Comparison of ENCODE assay signal across 1 mouse cellular context in genomic region chr11:75348199-75348889, GRCm38 (mm10).
TF ChIP-seq lines count a peak whose summit lies in the region.

Rpa1 (minus strand) TSS chr11:75348324.
Smyd4 (plus strand) TSS chr11:75348433.

TF ChIP-seq in MEL, 35 proteins besides CTCF, POLR2A, EP300 and RAD21 (continued from another document):
- no peak for TF ChIP-seq JUND (IDR thresholded peaks at IDR 0.05; ENCODE audit: low read depth, low read length)
- TF ChIP-seq ZKSCAN1 (IDR thresholded peaks at IDR 0.05; ENCODE audit: low read depth, low read length), result no peak
- TF ChIP-seq GABPA (IDR thresholded peaks at IDR 0.05; ENCODE audit: low read depth, low read length), result no peak
- peak; percentile 95 for TF ChIP-seq MXI1 (IDR thresholded peaks at IDR 0.05; ENCODE audit: low read depth, low read length)
- peak; percentile 62 to 89; a peak in 3 of 4 replicates for TF ChIP-seq USF2 (IDR thresholded peaks at IDR 0.05; ENCODE audit: borderline replicate concordance in 1 of 2, insufficient read depth in 1 of 2, low read depth in 1 of 2, low read length in 2 of 2)
- TF ChIP-seq MYC (IDR thresholded peaks at IDR 0.05; ENCODE audit: low read depth, low read length), result peak; percentile 72
- TF ChIP-seq ELF1 (IDR thresholded peaks at IDR 0.05; ENCODE audit: low read depth, low read length), result peak; percentile 51
- TF ChIP-seq GATA1 (IDR thresholded peaks at IDR 0.05; ENCODE audit: low read depth, low read length), result no peak
- TF ChIP-seq KAT2A (conservative IDR thresholded peaks at IDR 0.05; ENCODE audit: low read depth, low read length), result peak; percentile 51; the same call in 1 of the 2 replicates
- no peak for TF ChIP-seq TAL1 (IDR thresholded peaks at IDR 0.05; ENCODE audit: low read length)
- peak; percentile 81 for TF ChIP-seq HCFC1 (IDR thresholded peaks at IDR 0.05; ENCODE audit: low read depth, low read length)
- no peak for TF ChIP-seq POLR2AphosphoS5 (IDR thresholded peaks at IDR 0.05; ENCODE audit: borderline replicate concordance, low read depth, low read length)
- peak; percentile 92 for TF ChIP-seq POLR2AphosphoS2 (IDR thresholded peaks at IDR 0.05; ENCODE audit: low read length)
- peak; percentile 100 for TF ChIP-seq USF1 (IDR thresholded peaks at IDR 0.05; ENCODE audit: low read depth, low read length)
